Mouse (Mus musculus): ENCODE measurements around the gene Rasl11a.

Gene Rasl11a

GRCm38 (mm10) chr5:146844945-146845365 is at the start of gene Rasl11a:
Gene Rasl11a, plus strand, starts transcription at chr5:146845071.
- DNase-seq (ENCODE audit: extremely low spot score, low spot score): peak; percentile 86

DNA sequence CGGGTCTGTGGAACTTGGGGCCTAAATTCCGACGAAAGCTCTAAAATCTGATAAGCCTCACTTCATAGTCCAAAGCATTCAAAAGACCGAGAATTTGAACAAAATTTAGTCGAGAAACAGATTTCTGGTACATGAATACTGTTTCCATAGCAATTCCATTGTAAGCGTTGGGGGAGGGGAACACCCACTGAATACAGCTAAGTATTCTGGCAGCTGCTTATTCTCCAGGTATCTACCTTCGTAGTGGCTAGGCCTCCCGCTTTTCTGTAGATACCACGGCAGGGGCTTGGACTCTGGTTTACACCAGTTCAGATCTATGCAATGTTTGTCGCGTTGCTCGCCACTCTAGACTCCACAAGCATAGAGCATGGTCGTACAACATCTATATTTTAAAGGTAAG is 49.1 kb upstream of the Rasl11a start:
- no peak for DNase-seq (ENCODE audit: extremely low spot score, low spot score)

DNA sequence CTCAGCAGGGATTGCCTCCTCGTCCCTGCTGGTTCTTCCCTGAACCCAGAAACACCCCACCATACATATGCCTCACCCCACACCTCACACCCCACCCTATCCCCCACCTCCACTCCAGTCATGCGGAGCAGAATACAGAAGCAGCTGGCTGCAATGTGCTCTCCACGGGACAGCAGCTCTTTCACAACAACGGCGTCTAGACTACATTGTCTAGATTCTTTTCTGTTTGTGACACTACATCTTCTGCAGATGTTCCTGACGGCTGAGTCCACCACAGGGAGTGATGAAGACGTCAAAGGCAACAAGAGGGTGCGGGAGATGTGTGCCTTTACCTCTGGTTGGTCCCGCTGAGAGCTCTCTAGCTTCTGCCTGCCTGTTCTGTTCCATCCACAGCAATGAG is 46.8 kb upstream of the Rasl11a start:
- no peak for DNase-seq (ENCODE audit: extremely low spot score, low spot score)

DNA sequence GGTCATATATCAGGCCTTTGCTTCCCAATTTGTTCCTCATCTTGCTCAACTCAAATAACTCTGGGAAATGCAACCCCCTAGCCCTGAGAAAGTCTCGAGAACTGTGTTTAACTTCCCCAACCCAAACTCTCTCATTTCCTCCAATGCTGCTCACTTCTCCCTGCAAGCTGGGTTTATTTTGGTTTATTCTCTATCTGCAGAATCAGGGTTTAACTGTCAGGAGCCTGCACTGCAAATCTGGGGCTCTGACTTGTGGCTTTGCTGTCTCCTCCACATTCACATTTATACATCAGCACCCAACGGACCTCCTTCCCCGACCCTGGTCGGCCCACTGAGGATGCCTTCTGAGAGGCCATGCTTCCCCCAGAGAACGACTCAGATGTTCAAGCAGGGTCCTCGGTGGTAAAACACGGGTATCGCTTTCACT is 38.9 kb upstream of the Rasl11a start:
- DNase-seq (ENCODE audit: extremely low spot score, low spot score): no peak

DNA sequence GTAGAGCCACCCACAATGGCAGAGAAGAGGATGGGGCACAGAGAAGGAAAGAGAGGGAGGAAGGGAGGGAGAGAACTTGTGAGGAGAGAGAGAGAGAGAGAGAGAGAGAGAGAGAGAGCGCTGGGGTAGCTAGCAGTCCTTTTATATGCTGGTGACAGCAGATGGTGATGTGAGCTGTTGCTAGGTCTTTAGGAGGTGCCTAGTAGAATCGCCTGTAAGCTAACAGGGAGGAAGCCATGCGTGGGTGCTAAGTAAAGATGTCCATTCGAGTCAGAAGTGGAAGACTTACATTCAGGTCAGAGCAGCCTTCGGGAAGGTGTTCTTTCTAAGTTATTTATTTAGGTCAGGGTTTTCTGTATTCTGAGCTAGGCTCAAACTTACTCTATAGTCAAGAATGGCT is 34.9 kb upstream of the Rasl11a start:
- no peak for DNase-seq (ENCODE audit: extremely low spot score, low spot score)

DNA sequence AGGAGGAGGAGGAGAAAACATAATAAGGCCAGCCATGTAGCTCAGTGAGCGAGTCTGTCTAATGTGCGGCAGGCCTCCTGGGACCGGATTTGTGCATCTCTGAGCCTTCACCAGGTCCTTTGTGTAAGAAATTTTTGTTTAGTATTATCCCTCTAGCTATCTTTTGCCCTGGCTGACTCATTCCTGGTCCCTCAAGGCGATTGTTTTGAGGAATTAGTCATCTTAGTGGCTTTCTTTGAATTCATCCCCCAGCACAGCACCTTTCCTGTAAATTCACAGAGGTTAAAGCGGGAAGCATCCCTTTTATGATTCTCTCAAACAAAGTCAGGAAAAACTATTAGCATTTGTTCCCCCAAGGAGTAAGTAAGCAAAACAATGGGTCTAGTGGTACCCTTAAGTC is 32.0 kb upstream of the Rasl11a start:
- DNase-seq (ENCODE audit: extremely low spot score, low spot score): no peak

GRCm38 (mm10) chr5:146813421-146813820 is 31.4 kb upstream of the Rasl11a start:
- no peak for DNase-seq (ENCODE audit: extremely low spot score, low spot score)

DNA sequence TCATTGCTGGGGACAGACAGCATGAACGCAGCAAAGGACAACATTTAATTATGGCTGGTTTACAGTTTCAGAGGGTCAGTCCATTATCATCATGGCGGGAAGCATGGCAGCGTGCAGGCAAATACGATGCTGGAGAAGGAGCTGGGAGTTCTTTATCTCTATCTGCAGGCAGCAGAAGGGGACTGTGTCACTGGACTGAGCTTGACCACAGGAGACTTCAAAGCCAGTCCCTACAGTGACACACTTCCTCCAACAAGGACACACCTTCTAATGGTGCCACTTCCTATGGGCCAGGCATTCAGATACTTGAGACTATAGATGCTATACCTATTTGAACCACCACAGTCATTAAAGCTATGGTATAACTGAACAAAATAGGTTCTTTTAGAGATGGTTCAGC is 29.5 kb upstream of the Rasl11a start:
- no peak for DNase-seq (ENCODE audit: extremely low spot score, low spot score)

GRCm38 (mm10) chr5:146817583-146817982 is 27.3 kb upstream of the Rasl11a start:
- DNase-seq (ENCODE audit: extremely low spot score, low spot score): no peak

GRCm38 (mm10) chr5:146818906-146819623 is 25.8 kb upstream of the Rasl11a start:
- no peak for DNase-seq (ENCODE audit: extremely low spot score, low spot score)

DNA sequence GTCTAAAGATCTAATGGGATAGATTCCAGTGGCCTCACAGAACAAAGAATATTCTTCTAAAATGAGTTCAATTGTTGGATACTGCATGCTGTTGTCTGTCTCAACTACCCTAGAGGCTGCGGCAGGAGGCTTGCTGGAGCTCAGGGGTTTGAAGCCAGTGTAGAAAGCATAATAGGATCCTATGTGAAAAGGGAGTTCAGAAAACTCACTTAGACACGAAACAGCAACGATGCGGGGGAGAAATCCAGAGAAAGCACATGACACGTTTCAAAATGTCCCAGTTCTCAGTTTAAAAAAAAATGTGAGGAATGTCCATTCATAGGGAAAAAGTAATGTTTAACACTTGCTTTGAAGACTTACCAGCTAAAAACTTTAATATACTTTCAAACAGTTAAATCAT is 21.9 kb upstream of the Rasl11a start:
- no peak for DNase-seq (ENCODE audit: extremely low spot score, low spot score)

GRCm38 (mm10) chr5:146829528-146829927 is 15.3 kb upstream of the Rasl11a start:
- no peak for DNase-seq (ENCODE audit: extremely low spot score, low spot score)

- no peak for DNase-seq (ENCODE audit: extremely low spot score, low spot score)
Measured at GRCm38 (mm10) chr5:146832435-146832768, 12.5 kb upstream of the Rasl11a start.

DNA sequence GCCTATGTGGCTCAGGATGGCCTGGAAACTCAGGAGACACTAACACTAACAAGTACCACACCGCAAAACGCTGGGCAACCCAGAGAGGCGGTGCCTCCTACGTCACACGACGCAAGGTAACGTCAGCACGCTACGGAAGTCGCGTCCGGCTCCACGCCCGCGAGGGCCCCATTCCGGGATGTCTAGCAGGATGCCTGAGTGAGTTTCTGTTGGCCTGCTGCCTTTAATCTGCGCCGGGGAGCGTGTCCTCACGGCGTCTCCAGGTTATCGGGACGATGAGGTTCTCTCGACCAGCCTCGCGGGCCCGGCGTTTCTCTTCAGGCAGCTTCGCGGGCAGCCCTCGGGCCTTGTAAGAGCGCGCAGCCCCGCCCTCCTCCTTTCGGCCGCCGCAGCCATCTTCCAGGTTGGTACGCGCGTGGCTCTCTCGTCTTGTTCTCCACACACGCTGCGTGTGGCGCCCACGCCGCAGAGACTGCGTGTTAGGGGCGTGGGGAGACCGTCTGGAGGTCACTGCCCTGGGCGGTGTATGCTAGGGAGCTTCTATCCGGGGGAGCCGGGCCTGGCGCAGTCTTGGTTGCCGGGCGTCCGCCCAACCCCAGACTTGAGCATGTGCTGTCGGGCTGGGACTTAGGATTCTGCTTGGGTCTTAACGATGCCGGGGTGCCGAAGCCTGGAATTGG is 12.0 kb upstream of the Rasl11a start, which contains the start of gene Rpl21:
Rpl21 (plus strand) TSS at position 122 of the 680 bp plus-strand sequence.
- peak; percentile 97 for DNase-seq (ENCODE audit: extremely low spot score, low spot score)

DNA sequence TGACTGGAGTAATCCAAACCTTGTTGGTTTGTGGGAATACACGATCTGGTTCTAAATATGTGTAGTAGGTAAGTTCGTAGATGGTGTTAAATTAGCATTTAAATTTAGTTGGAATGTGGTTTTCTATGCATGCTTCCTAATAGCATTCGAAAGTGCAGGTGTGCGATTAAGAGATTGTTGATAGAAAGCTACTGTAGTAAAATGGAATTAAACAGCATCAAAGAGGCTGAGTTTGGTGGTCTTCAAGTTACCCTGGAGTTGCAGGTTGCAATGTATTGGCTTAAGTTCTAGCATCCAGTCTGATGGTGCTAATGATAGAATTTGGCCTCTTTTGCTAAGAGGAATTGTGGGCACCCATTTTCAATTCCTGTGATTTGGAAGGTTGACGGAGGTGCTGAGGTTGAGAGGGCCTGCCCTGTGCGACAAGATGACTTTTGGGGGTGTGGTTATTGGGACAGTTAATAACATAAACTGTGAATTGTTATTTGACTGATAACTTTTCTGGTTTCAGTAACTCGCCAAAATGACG is 11.1 kb upstream of the Rasl11a start:
- DNase-seq (ENCODE audit: extremely low spot score, low spot score): no peak

GRCm38 (mm10) chr5:146834959-146835358 is 9.9 kb upstream of the Rasl11a start:
- DNase-seq (ENCODE audit: extremely low spot score, low spot score): no peak

GRCm38 (mm10) chr5:146837967-146838720 is 6.7 kb upstream of the Rasl11a start:
- no peak for DNase-seq (ENCODE audit: extremely low spot score, low spot score)

DNA sequence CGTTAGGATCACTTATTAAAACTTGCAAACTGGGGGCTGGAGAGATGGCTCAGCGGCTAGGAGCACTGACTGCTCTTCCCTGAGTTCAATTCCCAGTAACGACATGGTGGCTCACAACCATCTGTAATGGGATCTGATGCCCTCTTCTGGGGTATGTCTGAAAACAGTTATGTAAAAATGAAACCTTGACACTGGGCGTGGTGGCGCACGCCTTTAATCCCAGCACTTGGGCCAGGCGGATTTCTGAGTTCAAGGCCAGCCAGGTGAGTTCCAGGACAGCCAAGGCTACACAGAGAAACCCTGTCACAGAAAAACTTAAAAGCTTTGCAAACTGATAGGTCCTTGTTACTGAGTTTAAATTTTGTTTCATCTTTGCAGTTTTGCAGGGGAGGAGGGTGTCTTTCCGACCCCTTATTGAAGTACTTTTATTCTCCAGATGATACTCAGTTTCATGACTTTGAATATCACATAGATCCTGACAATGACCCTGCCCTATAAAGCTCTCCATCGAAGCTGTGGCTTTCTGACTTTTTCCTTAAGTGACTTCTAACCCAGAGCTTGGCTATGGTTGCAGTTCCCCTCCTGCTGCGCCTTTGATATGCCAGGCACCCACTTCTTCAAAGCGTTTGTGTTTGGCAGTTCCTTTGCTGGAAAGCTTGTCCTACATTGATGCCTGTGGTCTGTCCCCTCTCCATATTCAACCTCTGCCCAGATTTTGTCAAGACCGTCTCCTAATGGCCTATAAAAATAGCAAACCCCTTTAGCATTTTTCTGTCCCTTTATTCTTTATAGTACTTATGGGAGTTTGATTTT is 5.8 kb upstream of the Rasl11a start:
- no peak for DNase-seq (ENCODE audit: extremely low spot score, low spot score)

GRCm38 (mm10) chr5:146839760-146840159 is 5.1 kb upstream of the Rasl11a start:
- no peak for DNase-seq (ENCODE audit: extremely low spot score, low spot score)

DNA sequence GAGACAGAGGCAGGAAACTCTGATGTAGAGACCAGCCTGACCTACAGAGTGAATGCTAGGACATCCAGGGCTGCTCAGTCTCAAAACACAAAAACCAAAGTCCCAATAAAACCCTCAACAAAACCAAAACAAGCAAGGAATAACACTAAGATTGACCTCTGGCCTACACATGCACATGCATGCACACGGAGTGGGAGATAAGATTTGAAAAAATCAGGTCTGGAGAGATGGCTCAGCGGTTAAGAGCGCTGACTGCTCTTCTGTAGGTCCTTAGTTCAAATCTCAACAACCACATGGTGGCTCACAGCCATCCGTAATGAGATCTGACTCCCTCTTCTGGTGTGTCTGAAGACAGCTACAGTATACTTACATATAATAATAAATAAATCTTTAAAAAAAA is 4.4 kb upstream of the Rasl11a start:
- no peak for DNase-seq (ENCODE audit: extremely low spot score, low spot score)

GRCm38 (mm10) chr5:146841301-146841700 is 3.6 kb upstream of the Rasl11a start:
- DNase-seq (ENCODE audit: extremely low spot score, low spot score): no peak
